Mouse (Mus musculus): Measurements from ENCODE around the gene Clk3.

Gene Clk3

DNA sequence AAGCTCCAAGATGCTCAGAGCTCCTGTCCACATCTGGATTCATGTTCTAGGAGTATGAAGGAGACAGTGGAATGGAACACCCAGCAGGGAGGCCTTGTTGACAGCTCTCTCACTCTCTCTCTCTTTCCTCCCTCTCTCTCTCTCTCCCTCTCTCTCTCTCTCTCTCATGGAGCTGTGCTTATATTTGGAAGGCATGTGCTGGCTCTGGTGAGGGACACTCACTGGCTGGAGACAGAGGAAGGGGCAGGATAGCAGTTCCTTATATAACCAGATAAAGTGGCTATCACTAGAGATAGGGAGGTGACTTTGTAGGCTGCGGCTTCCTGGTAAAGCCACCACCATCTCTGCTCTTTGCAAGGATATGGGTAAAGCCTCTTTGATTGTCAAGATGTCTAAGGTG lies 4.6 kb upstream of the Clk3 start:
- no peak for DNase-seq (ENCODE audit: low spot score in 2 of 2)

DNA sequence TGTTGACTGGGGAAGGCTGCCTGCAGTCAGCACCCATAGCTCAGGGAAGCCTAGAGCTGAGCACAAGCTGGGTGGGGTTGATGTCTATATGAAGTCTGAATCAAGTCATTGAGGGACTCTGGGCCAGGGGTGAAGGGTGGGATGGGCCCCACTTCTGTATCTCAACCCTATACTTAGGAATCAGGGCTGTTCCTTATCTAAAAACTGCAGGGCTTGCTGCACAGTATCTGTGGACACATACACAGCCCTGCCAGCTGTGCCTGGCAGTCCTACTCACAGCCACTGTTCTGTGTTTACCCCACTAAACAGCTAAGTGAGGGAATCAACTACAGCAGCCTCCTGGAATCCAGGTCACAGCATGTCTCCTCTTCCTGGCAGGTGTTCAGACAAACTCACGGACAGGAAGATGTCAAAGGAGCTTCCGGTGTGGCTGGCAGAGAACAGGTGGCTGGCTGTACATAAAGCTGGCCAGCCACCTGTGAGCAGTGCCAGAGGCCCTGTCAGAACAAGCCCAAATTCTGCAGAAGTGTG lies 3.9 kb upstream of the Clk3 start:
- no peak for DNase-seq (ENCODE audit: low spot score in 2 of 2)

DNA sequence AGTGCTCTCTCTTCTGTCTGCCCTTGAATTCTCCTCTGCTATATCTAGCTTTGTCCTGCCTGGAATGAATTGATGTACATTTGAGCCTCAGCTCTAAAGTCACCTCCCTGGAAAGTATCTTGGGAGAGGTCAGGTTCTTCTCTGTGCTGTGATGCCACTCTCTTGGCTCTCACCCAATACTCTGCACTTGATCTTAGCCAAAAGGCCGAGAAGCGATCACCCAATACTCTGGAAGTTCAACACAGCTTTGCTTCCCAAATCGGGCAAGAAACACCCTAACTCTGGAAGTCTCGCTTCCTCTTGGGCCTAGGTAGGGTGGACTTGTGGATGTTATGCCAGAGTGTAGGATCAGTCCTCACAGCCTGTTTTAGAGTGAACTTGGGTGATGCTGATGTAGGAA lies 1.6 kb upstream of the Clk3 start:
- DNase-seq (ENCODE audit: low spot score in 2 of 2) = no peak

DNA sequence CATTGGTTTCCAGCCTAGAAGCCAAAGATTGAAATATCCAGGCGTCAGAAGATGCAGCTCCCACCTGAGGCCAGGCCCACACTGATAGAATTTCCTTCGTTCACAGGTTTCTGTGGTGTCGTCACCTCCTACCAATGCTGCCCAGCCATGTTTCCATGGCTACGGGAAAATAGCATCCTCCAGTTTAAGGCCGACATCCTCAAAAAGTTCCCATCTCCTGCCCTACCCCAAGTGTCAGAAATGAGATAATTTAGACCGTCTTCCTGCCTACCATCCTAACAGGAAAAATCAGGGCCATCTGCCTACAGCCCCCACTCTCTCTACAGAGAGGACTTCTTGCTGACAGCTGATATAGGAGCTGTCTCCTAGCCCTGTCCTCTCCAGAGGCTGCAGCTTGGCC lies 771 bp upstream of the Clk3 start:
- no peak for DNase-seq (ENCODE audit: low spot score in 2 of 2)

DNA sequence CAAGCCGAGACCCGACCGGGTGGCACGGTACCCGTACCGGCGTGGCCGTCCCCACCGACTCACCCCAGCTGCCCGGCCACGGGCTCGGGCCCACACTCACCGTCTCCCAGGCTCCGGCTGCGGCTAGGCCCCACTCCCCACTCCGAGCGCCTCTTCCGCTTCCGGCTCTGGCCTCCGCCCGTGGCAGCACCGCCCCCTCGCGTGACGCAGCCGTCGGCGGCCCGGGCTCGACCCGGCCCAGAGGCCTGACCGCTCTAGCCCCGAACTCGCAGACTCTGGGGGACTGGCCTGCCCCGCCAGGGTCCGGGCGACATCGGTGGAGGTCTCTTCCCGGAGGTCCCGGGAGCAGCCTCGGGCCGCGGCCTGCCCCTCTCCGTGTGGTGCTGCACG lies 691 bp downstream of the Clk3 start:
- DNase-seq (ENCODE audit: low spot score in 2 of 2) = peak; percentile 84 to 88

DNA sequence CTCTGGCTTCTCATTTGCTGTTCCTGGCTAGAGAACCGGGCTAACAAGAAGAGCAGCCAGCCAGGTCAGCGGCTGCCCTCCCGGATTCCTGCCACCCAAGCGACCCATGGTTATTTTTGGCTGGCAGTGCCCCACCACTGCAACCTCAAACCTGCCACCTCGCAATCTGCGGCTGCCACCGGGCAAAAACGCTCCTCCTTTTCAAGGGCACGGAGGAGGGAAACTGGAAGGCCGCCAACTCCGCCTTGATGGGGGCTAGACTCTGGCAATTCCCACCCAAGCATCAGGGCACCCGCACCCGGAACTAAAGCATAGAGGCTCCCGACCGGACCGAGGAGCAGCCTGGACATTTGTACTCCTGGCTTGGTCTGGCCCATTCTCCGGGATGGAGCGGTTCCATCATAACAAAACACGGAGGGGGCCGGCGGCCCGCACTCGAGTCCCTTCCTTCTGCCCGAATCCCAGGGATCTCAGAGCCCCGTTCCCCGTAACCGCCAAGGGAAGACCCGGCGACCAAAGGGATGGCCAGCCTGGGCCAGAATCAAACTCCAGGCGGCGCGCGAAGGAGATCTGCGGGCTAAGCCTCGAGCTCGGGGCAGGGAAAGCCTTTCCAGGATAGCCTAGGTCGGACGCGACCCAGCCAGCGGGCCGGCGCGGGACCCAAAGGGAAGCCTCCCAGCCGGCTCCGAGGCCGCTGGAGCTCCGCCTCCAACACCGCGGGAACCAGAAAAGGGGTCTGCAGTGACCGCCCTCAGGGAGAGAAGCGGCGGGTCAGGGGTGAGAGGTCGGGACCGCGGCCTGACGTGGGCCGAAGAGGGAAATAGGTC lies 1.3 kb downstream of the Clk3 start:
- DNase-seq (ENCODE audit: low spot score in 2 of 2) = peak; percentile 67 to 71

DNA sequence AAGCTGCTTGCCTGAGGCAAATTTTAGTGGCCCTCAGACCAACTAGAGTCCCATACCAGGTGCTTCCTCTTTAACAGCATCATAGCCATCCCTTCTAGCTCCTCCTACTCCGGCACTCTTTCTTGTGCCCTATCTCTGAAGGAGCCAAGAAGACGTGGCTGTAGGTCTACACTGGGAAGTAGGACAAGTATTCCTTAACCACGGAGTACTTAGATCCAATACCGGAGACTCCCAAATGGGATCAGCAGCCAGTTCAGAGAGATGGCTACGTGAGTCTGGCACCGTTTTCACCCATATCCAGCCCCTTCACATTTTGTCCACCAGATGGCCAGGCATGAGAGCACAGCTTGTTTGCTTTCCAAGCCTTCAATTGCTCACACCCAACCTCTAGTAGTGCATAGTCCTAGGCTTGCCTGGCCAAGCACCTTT lies 3.1 kb downstream of the Clk3 start:
- DNase-seq (ENCODE audit: low spot score in 2 of 2) = no peak

DNA sequence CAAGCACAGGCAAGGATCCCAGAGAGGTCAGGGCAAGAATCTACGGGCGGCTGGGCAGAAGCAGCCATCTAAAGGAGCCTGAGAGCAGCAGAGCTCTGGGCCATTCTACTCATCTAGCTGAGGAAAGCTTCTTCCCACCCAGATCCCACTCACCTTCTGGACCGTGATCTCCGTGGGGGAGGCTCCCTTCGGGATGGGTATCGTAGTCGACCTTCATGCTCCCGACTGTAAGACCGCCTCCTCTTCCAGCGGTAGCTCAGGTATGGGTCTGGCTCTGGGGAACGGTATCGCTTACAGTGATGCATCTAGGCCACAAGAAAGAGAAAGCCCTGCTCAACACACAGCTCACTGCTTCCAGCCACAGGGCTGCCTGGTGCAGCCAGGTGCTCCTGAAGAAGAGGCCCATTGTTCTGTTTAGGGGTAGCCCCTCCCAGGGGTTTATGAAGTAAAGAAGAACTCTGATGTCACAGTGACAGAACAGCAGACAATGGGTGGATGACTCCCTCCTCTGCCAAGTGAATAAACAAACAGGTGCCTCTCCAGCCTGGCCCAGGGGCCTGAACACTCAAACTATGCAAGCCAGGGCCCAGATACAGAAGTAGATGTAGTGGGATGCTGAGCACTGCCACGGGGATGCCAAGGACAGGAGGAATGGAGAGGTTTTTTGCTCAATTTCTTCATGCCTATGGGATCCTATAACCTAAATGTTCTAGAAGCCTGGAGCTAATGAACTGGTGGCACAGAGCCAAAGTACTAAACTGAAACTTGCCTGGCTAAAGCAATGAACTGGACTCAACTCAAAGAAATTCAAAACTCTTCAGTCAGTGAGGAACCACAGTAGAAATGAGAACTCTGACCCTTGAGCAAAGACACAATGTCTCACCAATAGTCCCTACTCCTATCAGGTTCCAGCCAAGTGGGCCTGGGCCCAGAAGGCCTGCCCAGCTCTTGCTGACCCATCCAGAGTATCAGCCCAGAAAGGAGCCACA lies 3.8 kb downstream of the Clk3 start:
- no peak for DNase-seq (ENCODE audit: low spot score in 2 of 2)

DNA sequence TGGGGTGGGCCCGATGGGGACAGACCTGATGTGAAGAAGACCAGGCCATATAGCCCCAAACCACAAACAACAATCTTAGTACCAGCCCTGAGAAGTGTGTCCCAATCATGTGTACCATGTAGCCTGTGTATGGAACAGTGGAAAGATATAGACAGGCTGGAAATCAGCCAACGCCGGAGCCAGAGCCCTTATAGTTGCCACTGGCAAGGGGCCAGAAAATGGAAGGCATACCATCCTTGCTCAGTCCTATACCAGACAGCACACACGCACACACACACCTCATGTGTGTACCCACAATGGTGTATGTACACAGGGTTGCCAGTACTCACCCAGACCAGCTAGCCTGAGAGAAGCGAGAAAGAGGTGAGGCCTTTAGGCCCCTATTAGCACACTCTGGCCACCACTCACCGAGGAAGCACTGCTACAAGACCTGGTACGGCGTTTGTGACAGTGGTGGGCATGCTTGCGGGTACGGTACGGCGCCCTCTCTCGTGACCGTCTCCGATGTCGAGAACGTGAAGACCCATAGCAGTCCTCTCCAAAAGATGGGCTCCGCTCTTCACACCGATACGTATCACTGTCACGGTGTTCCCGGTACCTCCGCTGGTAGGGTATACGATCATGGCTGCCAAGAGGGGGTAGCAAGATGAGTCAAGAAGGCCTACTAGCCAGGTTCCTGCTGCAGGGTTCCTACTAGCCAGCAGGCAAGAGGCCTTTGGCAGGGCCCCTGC lies 5.1 kb downstream of the Clk3 start:
- no peak for DNase-seq (ENCODE audit: low spot score in 2 of 2)

DNA sequence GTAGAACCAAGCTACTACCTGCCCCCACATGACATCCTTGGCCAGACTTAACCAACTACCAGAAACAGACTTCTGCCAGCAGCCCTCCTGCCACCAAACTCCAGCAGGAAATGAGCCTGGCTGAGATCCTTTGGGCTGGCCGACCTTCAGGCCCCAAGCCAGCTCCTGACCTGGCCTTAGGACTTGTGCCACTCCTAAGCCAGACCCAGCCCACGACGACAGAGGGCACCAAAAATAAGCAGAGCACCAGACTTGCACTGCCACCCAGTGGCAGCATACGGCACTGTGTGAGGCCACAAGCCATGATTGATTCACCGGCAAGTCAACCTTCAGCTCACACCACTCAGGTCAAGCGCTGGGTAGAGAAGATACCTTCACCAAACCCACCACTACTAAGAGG lies 6.4 kb downstream of the Clk3 start:
- DNase-seq (ENCODE audit: low spot score in 2 of 2) = peak; percentile 47 to 55

DNA sequence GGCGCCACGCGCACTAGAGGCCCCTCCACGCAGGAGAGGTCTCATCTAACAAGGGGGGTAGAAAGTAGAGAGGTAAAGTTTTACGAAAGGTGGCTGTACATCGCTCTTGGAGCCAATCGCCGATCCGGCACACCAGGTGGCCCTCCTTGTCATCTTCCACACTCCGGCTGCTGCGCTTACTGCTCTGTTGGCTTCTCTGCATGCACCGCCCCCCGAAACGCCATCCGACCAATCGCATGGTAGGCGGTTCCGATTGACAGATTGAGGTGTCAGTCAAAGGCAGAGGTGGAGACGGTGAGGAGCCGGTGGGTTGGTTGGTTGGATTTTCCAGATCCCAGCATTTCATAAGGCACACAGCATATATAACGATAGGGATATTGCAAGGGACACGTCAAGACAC lies 7.1 kb downstream of the Clk3 start:
- DNase-seq (ENCODE audit: low spot score in 2 of 2) = no peak

DNA sequence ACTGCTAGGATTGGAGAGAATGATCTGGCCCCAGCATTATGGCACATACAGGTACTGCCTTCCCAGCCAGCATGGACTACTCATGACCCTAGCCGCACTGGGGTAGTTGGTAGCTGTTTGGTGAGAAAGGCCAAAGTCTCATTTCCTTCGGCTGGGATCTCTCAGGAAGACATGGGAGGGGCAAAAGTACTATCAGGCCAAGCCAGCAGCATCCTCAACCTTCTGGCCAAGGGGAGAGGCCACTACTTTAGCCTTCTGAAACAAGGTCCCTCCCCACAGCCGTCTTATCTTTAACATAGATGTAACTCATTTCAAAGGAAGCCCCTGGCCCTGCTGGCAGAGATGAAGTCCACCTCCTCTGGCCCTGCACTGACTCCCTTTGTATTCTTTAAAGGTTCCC lies 8.1 kb downstream of the Clk3 start:
- no peak for DNase-seq (ENCODE audit: low spot score in 2 of 2)

DNA sequence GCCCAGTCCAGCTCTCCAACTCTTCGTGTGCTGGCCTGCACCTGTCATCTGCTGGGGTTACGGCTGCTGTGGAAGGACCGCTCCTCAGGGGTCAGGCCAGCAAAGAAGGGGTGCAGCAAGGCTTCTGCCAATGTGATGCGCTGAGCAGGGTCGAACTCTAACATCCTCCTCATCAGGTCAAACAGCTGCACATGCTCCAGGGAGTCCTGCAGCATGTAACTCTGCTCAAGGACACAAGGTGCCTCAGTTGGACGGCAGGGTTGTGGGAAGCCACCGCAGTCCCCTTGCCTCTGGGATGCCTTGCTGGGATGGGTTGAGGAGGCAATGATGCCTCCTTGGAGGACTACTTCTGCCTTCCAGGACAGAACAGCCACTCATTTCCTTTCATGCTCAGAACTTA lies 14.8 kb downstream of the Clk3 start:
- DNase-seq (ENCODE audit: low spot score in 2 of 2) = no peak

DNA sequence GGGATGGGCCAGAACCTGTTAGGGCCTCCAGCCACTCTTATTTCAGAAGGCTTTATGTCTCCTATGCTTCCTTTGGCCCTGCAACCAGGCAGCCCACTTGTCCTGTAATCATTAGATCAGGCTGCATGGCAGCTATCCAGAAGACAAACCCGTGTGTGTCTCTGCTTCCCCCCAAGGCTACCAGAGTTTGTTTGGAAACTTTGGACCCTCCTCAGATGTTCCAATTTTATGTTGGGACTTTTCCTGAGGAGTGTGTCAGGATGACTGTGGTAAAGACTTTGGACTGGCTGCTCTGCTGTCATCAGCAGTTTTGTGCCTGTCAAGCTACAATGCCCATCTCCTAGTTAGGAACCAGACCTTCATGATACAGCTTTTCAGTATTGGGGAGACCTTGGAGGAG lies 16.8 kb downstream of the Clk3 start:
- no peak for DNase-seq (ENCODE audit: low spot score in 2 of 2)

DNA sequence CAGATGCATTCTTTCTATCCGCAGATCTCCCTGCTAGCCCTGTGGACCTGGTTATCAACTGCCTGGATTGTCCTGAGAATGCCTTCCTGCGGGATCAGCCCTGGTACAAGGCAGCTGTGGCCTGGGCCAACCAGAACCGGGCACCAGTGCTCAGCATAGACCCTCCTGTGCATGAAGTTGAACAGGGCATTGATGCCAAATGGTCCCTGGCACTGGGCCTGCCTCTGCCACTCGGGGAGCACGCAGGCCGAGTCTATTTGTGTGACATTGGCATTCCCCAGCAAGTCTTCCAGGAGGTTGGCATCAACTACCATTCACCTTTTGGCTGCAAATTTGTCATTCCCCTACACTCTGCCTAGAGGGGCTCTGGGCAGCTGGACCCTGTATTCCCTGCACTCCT lies 17.5 kb downstream of the Clk3 start:
- no peak for DNase-seq (ENCODE audit: low spot score in 2 of 2)

DNA sequence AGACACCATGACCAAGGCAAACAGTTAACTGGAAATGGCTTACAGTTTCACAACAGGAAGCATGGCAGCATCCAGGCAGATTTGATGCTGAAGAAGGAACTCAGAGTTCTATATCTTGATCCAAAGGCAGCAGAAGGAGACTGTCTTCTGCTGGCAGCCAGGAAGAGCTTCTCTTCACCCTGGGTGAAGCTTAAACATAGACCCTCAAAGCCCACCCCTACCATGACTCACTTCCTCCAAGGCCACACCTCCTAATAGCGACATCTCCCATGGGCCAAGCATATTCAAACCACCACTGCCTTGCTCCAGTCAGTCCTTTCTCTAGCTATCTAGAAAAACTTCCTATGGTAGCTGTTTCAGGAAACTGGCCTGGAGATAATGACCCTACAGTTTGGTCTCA lies 18.6 kb downstream of the Clk3 start:
- DNase-seq (ENCODE audit: low spot score in 2 of 2) = no peak

DNA sequence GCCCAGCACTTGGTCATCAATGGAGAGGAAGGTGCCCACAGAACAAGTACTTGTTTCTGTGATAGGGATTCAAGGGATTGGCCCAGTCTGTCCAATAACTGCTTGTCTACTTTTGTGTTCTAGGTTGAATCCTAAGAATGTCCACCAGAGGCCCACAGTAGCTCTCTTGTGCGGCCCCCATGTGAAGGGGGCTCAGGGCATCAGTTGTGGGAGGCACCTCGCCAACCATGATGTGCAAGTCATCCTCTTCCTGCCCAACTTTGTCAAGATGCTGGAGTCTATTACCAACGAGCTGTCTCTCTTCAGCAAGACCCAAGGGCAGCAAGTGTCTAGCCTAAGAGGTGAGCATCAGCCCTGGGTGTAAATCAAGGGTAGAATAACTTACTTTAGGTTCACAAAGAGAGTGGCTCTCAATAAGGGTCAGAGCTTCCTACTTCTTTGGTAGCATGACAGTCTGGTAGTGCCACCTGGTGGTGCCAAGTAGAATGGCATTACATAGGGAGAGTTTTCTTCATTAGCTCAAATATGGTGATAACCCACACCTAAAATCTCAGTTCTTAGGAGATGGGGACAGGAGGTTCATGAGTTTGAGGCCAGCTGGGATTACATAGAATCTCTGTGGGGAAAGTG lies 21.1 kb downstream of the Clk3 start:
- no peak for DNase-seq (ENCODE audit: low spot score in 2 of 2)

DNA sequence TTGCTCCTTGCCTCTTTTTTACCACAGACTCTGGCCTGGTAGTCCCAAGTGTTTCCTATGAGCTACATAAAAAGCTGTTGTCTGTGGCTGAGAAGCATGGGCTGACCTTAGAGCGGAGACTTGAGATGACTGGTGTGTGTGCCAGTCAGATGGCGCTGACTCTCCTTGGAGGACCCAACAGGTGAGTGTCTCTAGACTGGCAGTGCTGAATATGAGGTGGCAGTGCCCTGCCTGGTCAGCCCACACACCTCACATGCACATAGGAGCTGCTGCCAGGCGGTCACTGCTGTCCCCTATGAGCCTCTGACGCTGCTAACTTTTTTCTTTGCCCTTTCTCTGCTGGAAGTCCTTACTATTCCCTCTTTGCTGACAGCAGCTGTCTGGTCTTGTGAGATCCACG lies 25.8 kb downstream of the Clk3 start:
- DNase-seq (ENCODE audit: low spot score in 2 of 2) = no peak

DNA sequence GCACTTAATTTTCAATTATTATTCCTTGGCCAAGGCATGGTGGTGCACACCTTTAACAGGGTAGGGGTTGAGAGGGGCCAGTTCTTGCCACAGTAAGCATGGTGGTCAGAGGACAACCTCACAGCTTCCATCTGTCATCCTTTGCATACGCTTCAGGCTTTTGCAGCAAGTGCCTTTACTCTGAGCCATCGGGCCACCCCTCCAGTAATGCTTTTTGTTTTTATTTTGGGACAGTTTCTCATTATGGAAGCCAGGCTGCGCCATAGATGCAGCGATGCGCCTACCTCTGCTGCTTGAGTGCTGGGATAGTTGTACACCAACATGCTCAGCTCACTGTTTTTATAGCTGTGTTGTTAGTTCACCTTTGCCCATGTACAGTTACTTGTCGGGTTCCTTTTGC lies 32.1 kb downstream of the Clk3 start:
- no peak for DNase-seq (ENCODE audit: low spot score in 2 of 2)

DNA sequence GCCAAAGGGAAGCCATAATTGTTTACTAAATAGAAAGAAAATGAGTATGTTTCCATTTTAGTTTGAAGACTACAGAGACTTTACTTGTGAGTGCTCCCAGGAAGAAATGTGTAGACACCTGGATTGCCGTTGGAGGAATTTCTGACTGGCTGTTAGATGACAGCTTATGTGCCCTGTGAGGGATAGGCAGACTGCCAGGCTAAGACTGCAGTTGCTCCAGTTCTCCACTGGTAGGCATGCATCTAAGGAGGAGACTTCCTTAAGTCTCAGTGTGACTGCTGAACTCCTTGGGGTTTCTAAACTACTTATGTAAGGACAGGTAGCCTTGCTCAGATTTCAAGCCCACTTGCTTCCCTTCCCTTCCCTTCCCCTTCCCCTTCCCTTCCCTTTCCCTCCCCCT lies 37.3 kb downstream of the Clk3 start:
- DNase-seq (ENCODE audit: low spot score in 2 of 2) = no peak

DNA sequence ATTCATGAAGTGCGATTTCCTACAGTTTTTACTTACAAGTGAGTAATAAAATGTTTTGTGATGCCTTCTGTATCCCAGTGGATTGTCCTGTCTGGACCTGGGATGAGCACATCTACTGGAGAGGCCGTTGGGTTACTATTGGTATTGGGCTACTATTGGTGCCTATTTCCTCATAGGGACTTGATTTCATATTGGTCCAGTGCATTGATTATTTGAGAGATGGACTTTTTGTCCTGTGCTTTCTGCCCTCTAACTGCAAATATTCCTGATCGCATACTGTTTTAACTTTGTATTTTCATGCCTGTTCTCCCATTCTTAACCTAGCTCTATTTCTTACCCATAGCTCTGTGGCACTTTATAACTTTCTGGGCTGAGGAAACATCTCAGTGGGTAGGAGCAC lies 41.0 kb downstream of the Clk3 start:
- DNase-seq (ENCODE audit: low spot score in 2 of 2) = no peak

DNA sequence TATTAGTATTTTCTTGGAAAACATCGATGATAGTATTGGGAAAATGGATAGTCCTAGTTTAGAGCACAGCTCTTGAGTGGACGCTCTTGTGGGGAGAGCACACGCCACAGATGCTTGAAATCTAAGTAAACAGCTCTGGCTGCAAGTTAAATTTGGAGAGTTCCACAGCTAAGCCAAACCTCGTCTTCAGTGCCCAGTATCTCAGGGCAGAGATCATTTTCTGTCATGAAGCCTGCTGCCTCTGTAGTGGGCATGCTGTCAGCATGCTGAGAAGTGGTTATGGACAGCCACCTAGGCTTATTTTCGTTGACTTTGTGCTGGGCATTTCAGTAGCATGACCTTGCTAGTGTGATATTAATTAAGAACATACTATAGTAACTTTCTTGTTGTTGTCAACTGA lies 41.9 kb downstream of the Clk3 start:
- DNase-seq (ENCODE audit: low spot score in 2 of 2) = no peak
